Mouse (Mus musculus): ENCODE data around the gene Mcub. TPM values are rescaled to one million over a fixed set of nuclear protein-coding genes. Genes with fewer than 3 reads are reported as not detected.

Mcub gene
- total and polyA plus RNA-seq, 2 experiments: 0.12 TPM; not detected in 1

GRCm38 (mm10) chr3:129967874-129968273 is 2.1 kb downstream of the Mcub start:
- TF ChIP-seq POLR2A (IDR thresholded peaks at IDR 0.05; ENCODE audit: extremely low read depth, insufficient read depth, low read length) (no peak), CTCF (IDR thresholded peaks at IDR 0.05; ENCODE audit: low read depth, low read length) (no peak)
- H3K4me3 ChIP-seq (ENCODE audit: insufficient read depth, low read depth, low read length): no peak overlapping the region
- H3K9ac ChIP-seq (ENCODE audit: low read depth, low read length): no peak overlapping the region
- H3K27ac ChIP-seq (replicated peaks; ENCODE audit: insufficient read depth, low read depth, low read length): no peak overlapping the region
- peaks cover 4% of the 10 kb centered on the region; the same call in 1 of the 2 replicates for H3K4me1 ChIP-seq (ENCODE audit: control insufficient read depth, insufficient read depth, low read length)
- peaks cover 10% of the 10 kb centered on the region for H3K27me3 ChIP-seq (ENCODE audit: control insufficient read depth, insufficient read depth, low read length)
- 80% methylated on average over 9 of the region's 9 CpGs for WGBS
- no peaks in the 10 kb centered on the region for H3K36me3 ChIP-seq (ENCODE audit: control insufficient read depth, insufficient read depth, low read length)
- no peaks in the 10 kb centered on the region for H3K79me2 ChIP-seq (ENCODE audit: control insufficient read depth, insufficient read depth, low read length)
- no peak for DNase-seq (ENCODE audit: extremely low read depth, low read depth, low spot score)

GRCm38 (mm10) chr3:129964681-129965080 is 5.3 kb downstream of the Mcub start:
- H3K79me2 ChIP-seq (ENCODE audit: control insufficient read depth, insufficient read depth, low read length): no peaks in the 10 kb centered on the region
- peaks cover 7% of the 10 kb centered on the region for H3K27me3 ChIP-seq (ENCODE audit: control insufficient read depth, insufficient read depth, low read length)
- H3K4me3 ChIP-seq (ENCODE audit: insufficient read depth, low read depth, low read length): no peak overlapping the region
- no peaks in the 10 kb centered on the region for H3K4me1 ChIP-seq (ENCODE audit: control insufficient read depth, insufficient read depth, low read length)
- no peak for TF ChIP-seq CTCF (IDR thresholded peaks at IDR 0.05; ENCODE audit: low read depth, low read length)
- no peak for TF ChIP-seq POLR2A (IDR thresholded peaks at IDR 0.05; ENCODE audit: extremely low read depth, insufficient read depth, low read length)
- 83% methylated on average over 8 of the region's 8 CpGs for WGBS
- no peak overlapping the region for H3K27ac ChIP-seq (replicated peaks; ENCODE audit: insufficient read depth, low read depth, low read length)
- DNase-seq (ENCODE audit: extremely low read depth, low read depth, low spot score): no peak
- H3K36me3 ChIP-seq (ENCODE audit: control insufficient read depth, insufficient read depth, low read length): no peaks in the 10 kb centered on the region
- no peak overlapping the region for H3K9ac ChIP-seq (ENCODE audit: low read depth, low read length)

- DNase-seq (ENCODE audit: extremely low read depth, low read depth, low spot score): no peak
- Histone ChIP-seq H3K36me3 (ENCODE audit: control insufficient read depth, insufficient read depth, low read length) (no peaks in the 10 kb centered on the region), H3K27ac (replicated peaks; ENCODE audit: insufficient read depth, low read depth, low read length) (no peak overlapping the region), H3K27me3 (ENCODE audit: control insufficient read depth, insufficient read depth, low read length) (no peaks in the 10 kb centered on the region), H3K4me3 (ENCODE audit: insufficient read depth, low read depth, low read length) (no peak overlapping the region), H3K9ac (ENCODE audit: low read depth, low read length) (no peak overlapping the region), H3K4me1 (ENCODE audit: control insufficient read depth, insufficient read depth, low read length) (no peaks in the 10 kb centered on the region), H3K79me2 (ENCODE audit: control insufficient read depth, insufficient read depth, low read length) (no peaks in the 10 kb centered on the region)
- 89% methylated on average over 8 of the region's 8 CpGs for WGBS
- TF ChIP-seq POLR2A (IDR thresholded peaks at IDR 0.05; ENCODE audit: extremely low read depth, insufficient read depth, low read length) (no peak), CTCF (IDR thresholded peaks at IDR 0.05; ENCODE audit: low read depth, low read length) (no peak)
Measured at GRCm38 (mm10) chr3:129962533-129962932, 7.5 kb downstream of the Mcub start.

- Histone ChIP-seq H3K27me3 (ENCODE audit: control insufficient read depth, insufficient read depth, low read length) (no peaks in the 10 kb centered on the region), H3K36me3 (ENCODE audit: control insufficient read depth, insufficient read depth, low read length) (no peaks in the 10 kb centered on the region), H3K4me1 (ENCODE audit: control insufficient read depth, insufficient read depth, low read length) (no peaks in the 10 kb centered on the region), H3K79me2 (ENCODE audit: control insufficient read depth, insufficient read depth, low read length) (no peaks in the 10 kb centered on the region), H3K27ac (replicated peaks; ENCODE audit: insufficient read depth, low read depth, low read length) (no peak overlapping the region), H3K9ac (ENCODE audit: low read depth, low read length) (no peak overlapping the region), H3K4me3 (ENCODE audit: insufficient read depth, low read depth, low read length) (no peak overlapping the region)
- TF ChIP-seq CTCF (IDR thresholded peaks at IDR 0.05; ENCODE audit: low read depth, low read length) (no peak), POLR2A (IDR thresholded peaks at IDR 0.05; ENCODE audit: extremely low read depth, insufficient read depth, low read length) (no peak)
- 82% methylated on average over 4 of the region's 4 CpGs for WGBS
- DNase-seq (ENCODE audit: extremely low read depth, low read depth, low spot score): no peak
Measured at GRCm38 (mm10) chr3:129953296-129953695, 16.7 kb downstream of the Mcub start.

- TF ChIP-seq CTCF (IDR thresholded peaks at IDR 0.05; ENCODE audit: low read depth, low read length) (no peak), POLR2A (IDR thresholded peaks at IDR 0.05; ENCODE audit: extremely low read depth, insufficient read depth, low read length) (no peak)
- H3K27me3 ChIP-seq (ENCODE audit: control insufficient read depth, insufficient read depth, low read length): no peaks in the 10 kb centered on the region
- no peaks in the 10 kb centered on the region for H3K36me3 ChIP-seq (ENCODE audit: control insufficient read depth, insufficient read depth, low read length)
- H3K9ac ChIP-seq (ENCODE audit: low read depth, low read length): no peak overlapping the region
- 86% methylated on average over 5 of the region's 5 CpGs for WGBS
- H3K4me3 ChIP-seq (ENCODE audit: insufficient read depth, low read depth, low read length): no peak overlapping the region
- no peak overlapping the region for H3K27ac ChIP-seq (replicated peaks; ENCODE audit: insufficient read depth, low read depth, low read length)
- no peaks in the 10 kb centered on the region for H3K79me2 ChIP-seq (ENCODE audit: control insufficient read depth, insufficient read depth, low read length)
- no peaks in the 10 kb centered on the region for H3K4me1 ChIP-seq (ENCODE audit: control insufficient read depth, insufficient read depth, low read length)
- no peak for DNase-seq (ENCODE audit: extremely low read depth, low read depth, low spot score)
Measured at GRCm38 (mm10) chr3:129949158-129949773, 20.7 kb downstream of the Mcub start.

GRCm38 (mm10) chr3:129948359-129948758 is 21.6 kb downstream of the Mcub start:
- TF ChIP-seq CTCF (IDR thresholded peaks at IDR 0.05; ENCODE audit: low read depth, low read length): no peak
- no peak for TF ChIP-seq POLR2A (IDR thresholded peaks at IDR 0.05; ENCODE audit: extremely low read depth, insufficient read depth, low read length)
- 88% methylated on average over 5 of the region's 5 CpGs for WGBS
- no peak overlapping the region for H3K27ac ChIP-seq (replicated peaks; ENCODE audit: insufficient read depth, low read depth, low read length)
- no peaks in the 10 kb centered on the region for H3K79me2 ChIP-seq (ENCODE audit: control insufficient read depth, insufficient read depth, low read length)
- no peaks in the 10 kb centered on the region for H3K27me3 ChIP-seq (ENCODE audit: control insufficient read depth, insufficient read depth, low read length)
- H3K36me3 ChIP-seq (ENCODE audit: control insufficient read depth, insufficient read depth, low read length): no peaks in the 10 kb centered on the region
- H3K4me3 ChIP-seq (ENCODE audit: insufficient read depth, low read depth, low read length): no peak overlapping the region
- no peak for DNase-seq (ENCODE audit: extremely low read depth, low read depth, low spot score)
- H3K9ac ChIP-seq (ENCODE audit: low read depth, low read length): no peak overlapping the region
- no peaks in the 10 kb centered on the region for H3K4me1 ChIP-seq (ENCODE audit: control insufficient read depth, insufficient read depth, low read length)

Data from liver, adult 2 months (tissue).